Mouse (Mus musculus) granulocyte monocyte progenitor cell, adult 5-6 weeks (primary cell): ENCODE measurements around the gene Syt1. TPM values are rescaled to one million over a fixed set of nuclear protein-coding genes. Genes with fewer than 3 reads are reported as not detected.

Experiments used
- ATAC-seq: replicated peaks from 2 replicates; pipeline ENCODE4 v1.8.0; 2016; ENCODE audit warnings: mild to moderate bottlenecking, moderate TSS enrichment, inconsistent platforms; ENCODE audit not compliant: poor library complexity, severe bottlenecking
- total RNA-seq, 2 experiments: library from RNA; stranded (forward) in 1 of 2; stranded (reverse) in 1 of 2; fragments of 200-712, 200-1000 nt in 1 of 2; fragments of >200 nt in 1 of 2; fragmentation: Nextera tagmentation in 1 of 2; gene quantifications; 2 replicates each; pipeline ENCODE4 v1.2.3; 2014 to 2017

The Syt1 gene
- total RNA-seq, 2 experiments from 2014 or later = not detected

- no peak for ATAC-seq
These were observed 124.0 kb downstream of the Syt1 start for GRCm38 (mm10) chr10:108886781-108887180.

DNA sequence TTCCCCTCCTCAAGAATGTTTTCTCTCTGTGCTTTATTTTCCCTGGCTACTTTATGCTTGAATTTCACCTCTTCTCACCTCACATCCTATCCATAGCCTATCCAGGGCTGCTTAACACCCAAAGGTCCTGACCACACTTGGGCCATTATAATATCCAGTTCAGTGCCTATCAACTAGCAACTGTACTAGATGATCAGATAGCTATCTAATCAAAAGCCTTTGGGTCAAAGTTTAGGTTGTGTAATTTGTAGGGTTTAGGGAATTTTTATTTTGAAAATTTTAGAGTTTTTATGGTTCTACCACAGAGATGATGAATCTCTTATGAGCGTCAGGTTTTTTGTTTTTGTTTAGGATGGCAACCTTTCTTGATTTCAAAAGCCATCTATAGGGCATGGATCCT, 125.0 kb downstream of the Syt1 start:
- no peak for ATAC-seq

- ATAC-seq = no peak
These were observed 126.3 kb downstream of the Syt1 start for GRCm38 (mm10) chr10:108884520-108884919.

DNA sequence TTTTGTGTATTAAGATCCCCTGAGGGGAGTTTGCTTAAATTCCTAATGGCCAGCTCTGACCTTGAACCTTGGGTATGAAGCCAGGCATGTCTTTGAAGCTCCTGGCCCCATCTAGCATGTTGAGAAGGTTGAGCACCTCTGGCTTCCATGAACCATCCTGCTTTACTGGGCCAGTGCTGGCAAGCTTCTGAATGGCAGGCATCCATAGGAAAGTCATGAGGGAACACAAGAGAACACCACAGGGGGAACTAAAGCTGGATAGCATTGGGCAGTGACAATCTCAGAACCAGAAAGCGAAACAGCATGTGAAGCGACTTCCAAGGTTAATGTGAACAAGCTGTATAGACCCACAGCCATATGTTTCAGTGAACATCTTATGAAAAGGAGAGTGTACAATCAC, 130.4 kb downstream of the Syt1 start:
- ATAC-seq = no peak

GRCm38 (mm10) chr10:108875730-108876129, 135.1 kb downstream of the Syt1 start:
- no peak for ATAC-seq

GRCm38 (mm10) chr10:108874687-108875086, 136.1 kb downstream of the Syt1 start:
- ATAC-seq = no peak

DNA sequence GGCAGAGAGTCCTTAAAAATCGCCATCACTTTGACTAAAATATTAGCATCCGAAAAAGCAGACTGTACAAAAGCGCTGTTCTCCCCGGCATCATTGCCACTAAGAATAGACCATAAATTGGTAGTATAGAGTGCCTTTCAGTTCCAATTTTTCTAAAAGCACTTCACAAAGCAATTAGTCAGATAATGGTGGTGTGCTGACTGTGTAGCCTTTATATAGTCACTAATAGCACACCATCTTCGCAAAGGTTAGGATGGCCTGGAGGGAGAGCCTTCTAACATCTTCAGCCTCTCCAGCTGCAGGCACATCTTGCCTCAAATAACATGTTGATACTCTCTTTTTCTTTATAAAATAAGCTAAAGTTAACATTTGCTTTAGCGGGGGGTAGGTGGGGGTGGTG, 138.4 kb downstream of the Syt1 start:
- ATAC-seq = no peak

DNA sequence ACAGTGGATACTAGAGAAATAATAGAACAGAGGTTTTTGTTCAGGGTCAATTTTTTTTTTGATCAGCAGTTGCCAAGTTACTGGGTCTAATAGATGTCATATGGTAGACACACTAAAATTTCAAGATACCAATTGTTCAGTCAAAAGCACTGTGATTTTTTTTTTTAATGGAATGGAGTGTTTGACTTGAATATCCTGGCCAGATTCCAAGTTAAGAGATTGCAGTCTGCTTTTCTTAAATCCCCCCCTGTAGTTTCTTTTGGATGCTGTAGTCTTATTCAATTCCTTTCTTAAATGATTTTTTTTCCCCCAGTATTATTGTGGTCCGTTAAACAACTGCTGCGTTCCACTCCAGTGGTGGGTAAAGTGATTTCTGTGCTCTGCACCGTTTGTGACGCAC, 140.2 kb downstream of the Syt1 start:
- ATAC-seq = no peak

DNA sequence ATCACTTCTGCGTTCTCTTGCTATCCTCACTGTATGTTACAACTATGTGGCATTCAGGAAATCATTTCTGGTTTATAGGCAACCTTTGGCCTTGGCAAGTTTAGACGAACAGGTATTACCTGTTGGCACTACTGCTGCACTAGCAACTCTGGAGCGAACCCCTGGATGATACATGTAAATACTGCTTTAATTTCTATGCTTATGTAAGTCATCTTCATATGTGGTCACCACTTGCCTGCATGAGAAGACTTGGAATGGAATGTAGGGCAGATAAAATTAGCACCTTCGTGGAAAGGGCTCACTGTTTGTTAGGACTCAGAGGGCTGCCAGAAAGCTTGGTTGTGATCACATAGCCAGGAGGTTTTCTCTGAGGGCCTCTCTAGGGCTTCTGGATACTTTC, 142.6 kb downstream of the Syt1 start:
- ATAC-seq = no peak

- ATAC-seq = no peak
These were observed 143.6 kb downstream of the Syt1 start for GRCm38 (mm10) chr10:108867202-108867601.

- ATAC-seq = no peak
These were observed 145.2 kb downstream of the Syt1 start for GRCm38 (mm10) chr10:108865586-108865985.

GRCm38 (mm10) chr10:108855986-108856385, 154.8 kb downstream of the Syt1 start:
- no peak for ATAC-seq

DNA sequence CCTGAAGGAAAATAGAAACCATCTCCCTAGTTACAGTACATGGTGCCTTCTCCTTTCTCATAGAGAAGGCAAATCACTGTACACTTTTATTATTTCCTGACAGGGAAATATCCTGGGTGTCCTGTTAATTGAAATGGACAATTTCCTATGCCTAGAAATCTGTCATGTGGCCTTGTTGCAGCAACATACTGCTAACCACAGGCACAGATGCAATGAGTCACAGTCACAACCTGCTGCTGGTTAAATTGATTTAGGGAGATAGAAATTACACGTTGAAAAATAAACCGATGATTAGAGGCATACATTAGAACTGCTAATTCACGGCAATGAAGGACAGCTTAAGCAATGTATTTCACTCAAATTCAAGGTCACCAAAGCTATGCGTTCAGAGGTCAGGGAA, 158.0 kb downstream of the Syt1 start:
- no peak for ATAC-seq

- no peak for ATAC-seq
These were observed 173.3 kb downstream of the Syt1 start for GRCm38 (mm10) chr10:108837434-108837833.

DNA sequence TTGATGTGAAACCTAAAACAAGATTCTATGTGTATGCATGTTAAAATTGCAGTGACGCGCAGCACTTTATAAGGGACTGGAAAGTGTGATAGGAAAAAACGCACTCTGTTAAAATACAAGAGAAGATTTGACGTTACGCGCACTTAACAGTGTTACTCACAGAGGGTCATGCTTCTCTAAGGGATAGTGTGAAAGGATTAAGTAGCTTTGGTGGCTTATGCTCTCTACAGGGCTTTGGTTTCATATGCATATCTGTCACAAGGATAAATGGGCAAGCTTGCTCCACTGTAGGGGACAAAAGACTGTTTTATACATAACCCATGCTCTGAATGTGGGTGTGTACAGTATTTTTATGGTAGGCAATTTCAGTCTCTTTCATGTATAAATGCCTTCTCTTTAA, 178.5 kb downstream of the Syt1 start:
- no peak for ATAC-seq

GRCm38 (mm10) chr10:108831801-108832200, 179.0 kb downstream of the Syt1 start:
- no peak for ATAC-seq

DNA sequence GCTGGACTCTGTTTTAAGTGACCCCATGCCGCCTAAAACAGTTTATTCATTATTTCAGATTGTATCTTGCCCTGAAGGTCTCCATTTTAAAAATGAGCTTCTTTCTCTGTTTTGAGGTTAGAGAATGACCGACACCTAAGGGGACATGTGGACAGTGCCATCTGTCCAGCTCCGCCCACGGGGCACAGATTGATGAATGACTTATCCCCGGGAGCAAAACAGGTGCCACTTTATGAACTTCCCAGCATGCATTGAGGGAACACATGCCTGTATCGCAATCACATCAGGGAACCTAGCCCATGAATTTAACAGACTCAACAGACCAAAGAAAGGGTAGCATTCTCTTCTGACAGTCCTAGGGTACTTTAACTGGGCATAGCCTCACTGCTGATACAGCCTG, 188.5 kb downstream of the Syt1 start:
- ATAC-seq = no peak

GRCm38 (mm10) chr10:108815339-108815738, 195.4 kb downstream of the Syt1 start:
- ATAC-seq = no peak

GRCm38 (mm10) chr10:108804380-108804779, 206.4 kb downstream of the Syt1 start:
- ATAC-seq = no peak

GRCm38 (mm10) chr10:108800776-108801175, 210.0 kb downstream of the Syt1 start:
- ATAC-seq = no peak

DNA sequence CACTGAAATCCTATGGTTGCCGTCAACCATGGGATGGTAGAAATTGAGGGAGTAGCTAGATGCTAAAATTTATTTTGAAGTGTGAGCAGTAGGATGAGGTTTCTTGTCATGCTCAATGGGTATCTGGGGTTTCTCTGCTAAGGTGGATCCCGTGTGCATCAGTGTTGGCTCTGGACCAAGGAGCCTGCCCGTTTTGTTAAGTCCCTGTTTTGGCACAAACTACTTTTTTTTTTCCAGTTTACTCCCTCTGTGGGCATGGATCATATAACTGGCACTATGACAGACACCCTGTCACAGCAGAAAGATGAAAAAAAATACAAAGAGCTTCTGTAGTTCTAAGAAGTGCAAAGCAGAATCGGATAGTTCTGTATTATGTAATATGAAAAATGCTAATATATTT, 212.0 kb downstream of the Syt1 start:
- no peak for ATAC-seq

DNA sequence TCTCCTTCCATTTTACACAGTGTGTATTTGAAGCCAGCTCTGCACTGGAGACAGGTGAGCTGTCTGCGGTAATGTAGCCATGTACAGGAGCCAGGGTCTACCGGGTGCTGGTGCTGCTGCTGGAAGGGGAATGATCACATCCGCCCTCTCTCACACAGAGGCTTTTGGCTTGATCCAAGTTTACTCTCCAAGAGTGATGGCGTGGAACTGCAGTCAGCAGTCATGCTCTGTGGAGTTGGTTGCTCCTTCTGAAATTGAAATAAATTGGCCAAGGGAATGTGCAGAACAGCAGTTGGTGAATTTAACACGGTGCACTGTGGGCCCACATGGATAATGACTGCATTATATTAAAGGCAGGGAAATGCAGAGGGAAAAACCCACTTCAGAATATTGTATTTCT, 228.0 kb downstream of the Syt1 start:
- no peak for ATAC-seq

- no peak for ATAC-seq
These were observed 230.2 kb downstream of the Syt1 start for GRCm38 (mm10) chr10:108780614-108781013.
